Mouse (Mus musculus): Measurements from ENCODE around the gene Mpp3. TPM values are rescaled to one million over a fixed set of nuclear protein-coding genes. Genes with fewer than 3 reads are reported as not detected.

The Mpp3 gene
- polyA plus RNA-seq, 1 experiment from 2014 or later: 0.36 TPM

- Histone ChIP-seq H3K9ac (no peak overlapping the region), H3K4me3 (replicated peaks) (no peak overlapping the region), H3K4me2 (no peak overlapping the region), H3K36me3 (peaks cover 16% of the 10 kb centered on the region; the same call in 1 of the 2 replicates), H3K27ac (no peak overlapping the region), H3K4me1 (replicated peaks) (no peaks in the 10 kb centered on the region), H3K27me3 (no peaks in the 10 kb centered on the region), H3K9me3 (replicated peaks) (no peaks in the 10 kb centered on the region)
- WGBS (ENCODE audit: insufficient replicate concordance): 52% methylated on average over 9 of the region's 9 CpGs
- DNase-seq (no peak), ATAC-seq (ENCODE audit: low read depth) (no peak)
These were observed 53.3 kb downstream of the Mpp3 start for GRCm38 (mm10) chr11:101974923-101975322.

- no peaks in the 10 kb centered on the region for H3K9me3 ChIP-seq (replicated peaks)
- WGBS (ENCODE audit: insufficient replicate concordance): 49% methylated on average over 6 of the region's 6 CpGs
- no peaks in the 10 kb centered on the region for H3K27me3 ChIP-seq
- H3K36me3 ChIP-seq: peaks cover 12% of the 10 kb centered on the region; the same call in 1 of the 2 replicates
- H3K9ac ChIP-seq: no peak overlapping the region
- H3K4me3 ChIP-seq (replicated peaks): no peak overlapping the region
- H3K27ac ChIP-seq: no peak overlapping the region
- ATAC-seq (ENCODE audit: low read depth): no peak
- H3K4me2 ChIP-seq: no peak overlapping the region
- no peak for DNase-seq
- H3K4me1 ChIP-seq (replicated peaks): no peaks in the 10 kb centered on the region
These were observed 54.1 kb downstream of the Mpp3 start for GRCm38 (mm10) chr11:101974181-101974580.

- ATAC-seq (ENCODE audit: low read depth) (no peak), DNase-seq (no peak)
- Histone ChIP-seq H3K36me3 (peaks cover 8% of the 10 kb centered on the region; the same call in 1 of the 2 replicates), H3K4me2 (no peak overlapping the region), H3K9me3 (replicated peaks) (no peaks in the 10 kb centered on the region), H3K4me1 (replicated peaks) (no peaks in the 10 kb centered on the region), H3K27me3 (peaks cover 3% of the 10 kb centered on the region; the same call in 1 of the 2 replicates), H3K27ac (no peak overlapping the region), H3K4me3 (replicated peaks) (no peak overlapping the region), H3K9ac (no peak overlapping the region)
- 78% methylated on average over 9 of the region's 9 CpGs for WGBS (ENCODE audit: insufficient replicate concordance)
These were observed 54.8 kb downstream of the Mpp3 start for GRCm38 (mm10) chr11:101973496-101973895.

GRCm38 (mm10) chr11:101972651-101973050 lies 55.6 kb downstream of the Mpp3 start:
- Histone ChIP-seq H3K4me1 (replicated peaks) (no peaks in the 10 kb centered on the region), H3K9ac (no peak overlapping the region), H3K36me3 (peaks cover 5% of the 10 kb centered on the region; the same call in 1 of the 2 replicates), H3K4me3 (replicated peaks) (no peak overlapping the region), H3K27me3 (peaks cover 11% of the 10 kb centered on the region), H3K9me3 (replicated peaks) (no peaks in the 10 kb centered on the region), H3K4me2 (no peak overlapping the region), H3K27ac (no peak overlapping the region)
- 75% methylated on average over 5 of the region's 5 CpGs for WGBS (ENCODE audit: insufficient replicate concordance)
- no peak for DNase-seq
- ATAC-seq (ENCODE audit: low read depth): no peak

- Histone ChIP-seq H3K4me2 (no peak overlapping the region), H3K27me3 (peaks cover 17% of the 10 kb centered on the region), H3K4me3 (replicated peaks) (no peak overlapping the region), H3K27ac (no peak overlapping the region), H3K9ac (no peak overlapping the region), H3K9me3 (replicated peaks) (no peaks in the 10 kb centered on the region), H3K4me1 (replicated peaks) (no peaks in the 10 kb centered on the region), H3K36me3 (peaks cover 5% of the 10 kb centered on the region; the same call in 1 of the 2 replicates)
- ATAC-seq (ENCODE audit: low read depth) (no peak), DNase-seq (no peak)
- 59% methylated on average over 3 of the region's 3 CpGs for WGBS (ENCODE audit: insufficient replicate concordance)
These were observed 56.2 kb downstream of the Mpp3 start for GRCm38 (mm10) chr11:101972097-101972496.

- DNase-seq: no peak
- H3K4me2 ChIP-seq: no peak overlapping the region
These were observed 56.9 kb downstream of the Mpp3 start for GRCm38 (mm10) chr11:101971410-101971809.

GRCm38 (mm10) chr11:101969835-101970234 lies 58.4 kb downstream of the Mpp3 start:
- Histone ChIP-seq H3K27me3 (peaks cover 39% of the 10 kb centered on the region), H3K4me2 (no peak overlapping the region), H3K9me3 (replicated peaks) (no peaks in the 10 kb centered on the region), H3K36me3 (peaks cover 5% of the 10 kb centered on the region; the same call in 1 of the 2 replicates), H3K4me3 (replicated peaks) (no peak overlapping the region), H3K9ac (no peak overlapping the region), H3K4me1 (replicated peaks) (no peaks in the 10 kb centered on the region), H3K27ac (no peak overlapping the region)
- WGBS (ENCODE audit: insufficient replicate concordance): 67% methylated on average over 13 of the region's 13 CpGs
- DNase-seq (no peak), ATAC-seq (ENCODE audit: low read depth) (no peak)

More at GRCm38 (mm10) chr11:101971410-101971809, 56.9 kb downstream of the Mpp3 start:
- no peak overlapping the region for H3K9ac ChIP-seq
- peaks cover 24% of the 10 kb centered on the region for H3K27me3 ChIP-seq
- no peak overlapping the region for H3K27ac ChIP-seq
- H3K4me1 ChIP-seq (replicated peaks): no peaks in the 10 kb centered on the region
- no peak overlapping the region for H3K4me3 ChIP-seq (replicated peaks)
- peaks cover 5% of the 10 kb centered on the region; the same call in 1 of the 2 replicates for H3K36me3 ChIP-seq
- ATAC-seq (ENCODE audit: low read depth): no peak
- no peaks in the 10 kb centered on the region for H3K9me3 ChIP-seq (replicated peaks)
- 30% methylated on average over 3 of the region's 3 CpGs for WGBS (ENCODE audit: insufficient replicate concordance)

GRCm38 (mm10) chr11:101968791-101969190 lies 59.5 kb downstream of the Mpp3 start:
- H3K4me2 ChIP-seq: no peak overlapping the region
- H3K27ac ChIP-seq: no peak overlapping the region
- H3K4me3 ChIP-seq (replicated peaks): no peak overlapping the region
- H3K4me1 ChIP-seq (replicated peaks): peaks cover 3% of the 10 kb centered on the region
- 0% methylated on average over 5 of the region's 5 CpGs for WGBS (ENCODE audit: insufficient replicate concordance)
- DNase-seq (peak; percentile 37), ATAC-seq (ENCODE audit: low read depth) (0 out of 2 replicates have a peak, but pooled peaks have one; percentile 23)
- H3K9me3 ChIP-seq (replicated peaks): no peaks in the 10 kb centered on the region
- H3K9ac ChIP-seq: no peak overlapping the region
- H3K36me3 ChIP-seq: no peaks in the 10 kb centered on the region
- peaks cover 50% of the 10 kb centered on the region for H3K27me3 ChIP-seq

- Histone ChIP-seq H3K36me3 (no peaks in the 10 kb centered on the region), H3K4me3 (replicated peaks) (no peak overlapping the region), H3K9ac (no peak overlapping the region), H3K4me1 (replicated peaks) (peaks cover 4% of the 10 kb centered on the region), H3K27me3 (peaks cover 55% of the 10 kb centered on the region), H3K4me2 (no peak overlapping the region), H3K27ac (no peak overlapping the region), H3K9me3 (replicated peaks) (no peaks in the 10 kb centered on the region)
- no peak for DNase-seq
- no peak for ATAC-seq (ENCODE audit: low read depth)
- WGBS (ENCODE audit: insufficient replicate concordance): 10% methylated on average over 7 of the region's 7 CpGs
These were observed 60.0 kb downstream of the Mpp3 start for GRCm38 (mm10) chr11:101968311-101968710.

GRCm38 (mm10) chr11:101966965-101967614 lies 61.2 kb downstream of the Mpp3 start, which contains the start of gene Sost:
Sost (minus strand) TSS chr11:101967015.
- Histone ChIP-seq H3K9me3 (replicated peaks) (no peaks in the 10 kb centered on the region), H3K36me3 (no peaks in the 10 kb centered on the region), H3K9ac (no peak within 1 kb of the TSS), H3K4me2 (no peak within 1 kb of the TSS), H3K27me3 (peaks cover 67% of the 10 kb centered on the region), H3K27ac (no peak within 1 kb of the TSS), H3K4me3 (replicated peaks) (no peak within 1 kb of the TSS), H3K4me1 (replicated peaks) (peaks cover 4% of the 10 kb centered on the region)
- 24% methylated on average over 10 of the region's 10 CpGs for WGBS (ENCODE audit: insufficient replicate concordance)
- DNase-seq (no peak), ATAC-seq (ENCODE audit: low read depth) (no peak)

GRCm38 (mm10) chr11:101965553-101965952 lies 62.7 kb downstream of the Mpp3 start:
- Histone ChIP-seq H3K9me3 (replicated peaks) (no peaks in the 10 kb centered on the region), H3K4me2 (no peak overlapping the region), H3K27ac (no peak overlapping the region), H3K27me3 (peaks cover 82% of the 10 kb centered on the region), H3K36me3 (no peaks in the 10 kb centered on the region), H3K4me3 (replicated peaks) (no peak overlapping the region), H3K9ac (no peak overlapping the region), H3K4me1 (replicated peaks) (peaks cover 4% of the 10 kb centered on the region)
- ATAC-seq (ENCODE audit: low read depth) (no peak), DNase-seq (no peak)
- 8% methylated on average over 2 of the region's 2 CpGs for WGBS (ENCODE audit: insufficient replicate concordance)

GRCm38 (mm10) chr11:101964647-101965046 lies 63.6 kb downstream of the Mpp3 start:
- Histone ChIP-seq H3K27ac (no peak overlapping the region), H3K9ac (no peak overlapping the region), H3K4me3 (replicated peaks) (no peak overlapping the region), H3K36me3 (no peaks in the 10 kb centered on the region), H3K4me2 (no peak overlapping the region), H3K27me3 (peaks cover 88% of the 10 kb centered on the region), H3K4me1 (replicated peaks) (peaks cover 4% of the 10 kb centered on the region), H3K9me3 (replicated peaks) (no peaks in the 10 kb centered on the region)
- no peak for DNase-seq
- WGBS (ENCODE audit: insufficient replicate concordance): 14% methylated on average over 8 of the region's 8 CpGs
- no peak for ATAC-seq (ENCODE audit: low read depth)
